Mouse (Mus musculus) CH12F3 (cell line): ENCODE measurements around the gene Cttnbp2nl.

Experiments
- in situ Hi-C: fragments of 300-500 bp; cut with MboI; formaldehyde crosslinking; loops from 2 replicates; pipeline ENCODE4 v1.14.3; 2020; ENCODE audit warnings: low sequenced_read_pairs

The Cttnbp2nl gene

GRCm38 (mm10) chr3:105018085-105018782 is 34.7 kb downstream of the Cttnbp2nl start:
- in situ Hi-C loops, result no loop called here

DNA sequence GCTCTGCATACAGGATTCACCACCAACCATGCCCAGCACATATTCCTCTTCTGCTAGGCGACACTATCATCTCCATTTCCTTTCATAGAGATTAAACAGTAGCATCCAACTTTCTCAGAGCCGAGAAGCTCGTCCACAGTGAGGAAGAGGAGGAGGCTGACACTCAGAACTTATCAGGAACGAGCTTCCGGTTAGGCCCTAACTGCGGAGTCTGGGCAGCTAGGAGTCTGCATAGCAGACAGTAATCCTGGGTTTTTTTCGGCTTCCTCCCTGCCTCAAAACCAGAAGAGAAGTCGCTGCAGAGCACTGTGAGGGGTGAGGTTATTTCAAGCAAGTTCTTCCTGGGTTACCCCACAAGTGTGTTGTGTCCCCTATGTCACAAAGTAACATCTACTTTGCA is 35.6 kb downstream of the Cttnbp2nl start:
- in situ Hi-C loops, result no loop called here

- in situ Hi-C loops, result no loop called here
These were observed 36.7 kb downstream of the Cttnbp2nl start for GRCm38 (mm10) chr3:105016204-105016603.

DNA sequence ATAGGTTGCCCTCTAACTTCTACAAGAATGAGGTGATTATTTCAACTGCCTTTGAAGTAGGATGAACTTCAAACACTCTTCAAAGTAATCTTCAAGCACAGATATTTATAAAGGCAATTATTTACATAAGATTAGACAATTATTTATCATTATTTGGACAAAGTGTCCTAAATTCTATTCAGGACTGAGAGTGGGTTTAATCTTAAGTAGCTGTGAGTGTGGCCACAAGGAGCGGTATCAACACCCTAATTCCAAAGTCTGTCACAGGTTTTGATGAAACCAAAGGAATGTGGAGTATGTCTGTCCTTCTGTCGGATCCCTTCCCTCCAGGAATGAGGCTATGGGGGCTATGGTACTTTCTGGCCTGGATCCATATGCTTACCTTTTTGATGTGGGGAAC is 38.0 kb downstream of the Cttnbp2nl start:
- in situ Hi-C loops, result no loop called here

DNA sequence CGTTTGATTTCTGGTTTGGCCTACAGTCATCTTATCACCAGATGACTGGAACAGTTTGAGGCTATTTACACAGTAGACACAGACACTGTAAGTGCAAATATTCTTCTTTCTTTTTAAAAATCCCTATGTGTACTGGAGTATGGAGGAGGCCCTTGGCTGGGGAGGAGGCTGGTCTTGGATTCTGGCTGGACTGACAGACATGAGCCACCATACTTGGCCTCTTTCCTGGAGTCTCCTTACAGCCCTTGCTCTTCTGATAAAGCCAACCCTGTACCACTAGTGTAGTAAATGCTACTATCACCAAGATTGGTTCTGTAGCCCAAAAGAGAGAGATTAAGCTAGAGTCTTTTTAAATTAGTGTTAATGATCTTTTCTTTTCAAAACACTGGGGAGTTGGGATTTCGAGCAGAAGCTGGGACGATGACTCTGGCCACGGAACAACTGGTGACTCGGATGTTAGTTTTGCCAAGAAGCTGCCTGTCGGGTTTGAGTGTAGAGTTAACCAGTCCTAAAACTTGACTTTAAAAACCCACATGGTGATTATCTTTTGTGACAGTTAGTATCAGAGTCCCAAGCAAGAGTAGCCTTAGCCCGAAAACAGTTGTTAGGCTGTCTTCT is 40.1 kb downstream of the Cttnbp2nl start:
- in situ Hi-C loops, result no loop called here

GRCm38 (mm10) chr3:105011883-105012282 is 41.1 kb downstream of the Cttnbp2nl start:
- in situ Hi-C loops, result no loop called here

DNA sequence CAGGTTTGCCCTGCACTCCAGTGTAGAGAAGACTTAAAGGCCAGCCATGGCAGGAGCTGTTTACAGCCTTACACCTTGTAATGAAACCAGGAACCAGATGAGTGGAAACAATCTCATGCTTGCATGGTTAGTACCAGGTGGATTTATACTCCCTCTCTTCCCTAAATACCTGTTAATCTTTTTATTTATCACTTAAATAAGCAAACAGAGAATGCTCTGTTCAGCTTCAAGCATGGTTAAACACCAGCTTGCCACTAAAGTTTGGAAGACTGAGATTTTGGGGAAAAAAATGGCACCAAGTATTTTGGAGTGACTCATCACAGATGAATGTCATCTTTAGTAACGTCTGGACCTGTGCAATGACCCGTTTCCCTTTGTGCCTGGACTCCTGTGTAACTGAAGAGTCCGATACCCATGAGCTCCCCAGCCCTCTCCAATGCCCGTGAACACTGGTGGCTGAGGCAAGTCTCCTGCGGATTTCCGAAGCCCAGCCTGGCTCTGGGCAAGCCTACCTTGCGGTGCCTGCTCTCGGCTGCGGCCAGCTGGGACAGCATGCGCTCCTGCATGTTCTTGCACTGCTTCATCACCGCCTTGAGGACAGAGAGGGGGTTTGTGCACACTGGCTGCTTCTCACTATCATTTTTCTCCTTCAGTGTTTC is 42.1 kb downstream of the Cttnbp2nl start:
- in situ Hi-C loops, result no loop called here

GRCm38 (mm10) chr3:105008070-105008469 is 44.9 kb downstream of the Cttnbp2nl start:
- in situ Hi-C loops, result no loop called here

DNA sequence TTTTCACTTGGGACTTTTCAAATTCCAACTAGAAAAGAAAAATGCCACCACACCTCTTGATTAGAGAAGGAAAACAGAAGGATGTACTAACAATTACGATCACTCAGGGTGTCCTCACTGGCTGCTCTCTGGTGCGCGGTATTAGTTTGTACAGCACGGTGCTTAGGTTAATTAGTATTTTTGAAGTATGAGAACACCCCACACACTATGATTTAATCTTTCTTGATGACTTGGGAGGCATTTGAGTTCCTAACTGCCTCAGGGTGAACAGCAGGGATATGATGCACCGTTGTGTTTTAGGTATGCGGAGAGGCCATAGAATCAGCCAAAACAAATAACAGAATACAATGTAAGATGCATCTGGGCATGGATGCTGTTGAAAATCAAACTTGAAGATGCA is 46.8 kb downstream of the Cttnbp2nl start:
- in situ Hi-C loops, result no loop called here

DNA sequence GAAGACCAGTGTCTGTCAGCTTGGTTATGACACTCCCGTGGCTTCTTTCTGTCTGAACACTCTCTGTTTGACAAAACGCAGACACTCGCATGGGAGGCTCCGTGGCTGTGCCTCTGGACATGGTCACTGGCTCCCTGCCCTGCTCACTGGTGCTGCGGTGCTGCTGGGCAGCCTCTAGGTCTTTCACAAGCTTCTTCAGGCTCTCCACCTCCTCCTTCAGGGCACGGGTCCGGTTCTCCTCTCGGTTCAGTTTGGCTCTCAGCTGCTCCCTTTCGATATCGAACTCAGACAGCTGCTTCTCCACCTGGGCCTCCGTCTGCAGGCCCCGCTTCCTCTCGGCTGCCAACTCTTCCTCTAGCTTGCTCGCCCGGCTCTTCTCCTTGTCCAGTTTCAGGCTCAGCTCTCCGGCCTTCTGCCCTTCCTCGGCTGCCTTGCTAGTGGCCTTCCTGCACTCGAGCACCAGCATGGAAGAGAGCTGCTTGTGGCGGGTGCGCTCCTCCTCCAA is 47.3 kb downstream of the Cttnbp2nl start:
- in situ Hi-C loops, result no loop called here

- in situ Hi-C loops, result no loop called here
These were observed 47.9 kb downstream of the Cttnbp2nl start for GRCm38 (mm10) chr3:105005011-105005410.

- in situ Hi-C loops, result no loop called here
These were observed 48.9 kb downstream of the Cttnbp2nl start for GRCm38 (mm10) chr3:105003960-105004463.

GRCm38 (mm10) chr3:105001374-105001773 is 51.6 kb downstream of the Cttnbp2nl start:
- in situ Hi-C loops, result no loop called here

DNA sequence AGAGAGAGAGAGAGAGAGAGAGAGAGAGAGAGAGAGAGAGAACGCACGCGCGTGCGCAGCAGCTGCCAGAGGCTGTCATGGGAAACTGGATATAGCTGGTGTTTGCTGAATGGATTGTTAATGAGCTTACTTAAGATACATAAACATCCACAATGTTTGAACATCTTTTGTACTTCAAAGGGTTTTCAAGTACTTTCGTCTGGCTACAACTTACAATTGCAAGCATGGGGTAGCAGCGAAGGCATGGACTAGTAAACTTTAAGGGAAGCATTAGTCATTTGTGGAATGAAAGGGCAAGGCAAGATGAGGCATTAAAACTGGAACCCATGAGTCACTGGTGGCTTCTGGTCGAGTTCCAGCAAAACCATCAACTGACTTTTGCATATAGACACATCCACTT is 52.4 kb downstream of the Cttnbp2nl start:
- in situ Hi-C loops, result no loop called here

DNA sequence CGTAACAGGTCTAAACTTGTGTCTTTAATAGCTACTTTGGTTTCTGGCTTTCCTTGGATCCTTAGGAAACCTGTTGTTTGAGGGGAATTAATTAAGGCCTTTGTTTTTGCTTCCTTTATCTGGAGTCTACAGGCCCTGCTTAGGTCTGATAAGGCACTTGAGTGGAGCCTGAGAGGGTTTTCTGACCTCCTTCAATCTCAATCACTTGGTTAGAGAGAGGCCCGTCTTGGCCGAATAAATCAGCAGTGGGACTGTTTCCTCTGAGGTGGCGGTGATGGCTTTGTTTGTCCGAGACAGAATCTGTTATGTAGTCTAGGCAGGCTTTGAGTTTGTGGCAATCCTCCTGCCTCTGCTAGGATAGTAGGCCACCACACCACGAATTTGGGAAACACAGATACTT is 55.4 kb downstream of the Cttnbp2nl start:
- in situ Hi-C loops, result loop anchor here (5.0 kb wide), 1 partner anchor 45 kb away; no protein-coding TSS in a partner anchor

DNA sequence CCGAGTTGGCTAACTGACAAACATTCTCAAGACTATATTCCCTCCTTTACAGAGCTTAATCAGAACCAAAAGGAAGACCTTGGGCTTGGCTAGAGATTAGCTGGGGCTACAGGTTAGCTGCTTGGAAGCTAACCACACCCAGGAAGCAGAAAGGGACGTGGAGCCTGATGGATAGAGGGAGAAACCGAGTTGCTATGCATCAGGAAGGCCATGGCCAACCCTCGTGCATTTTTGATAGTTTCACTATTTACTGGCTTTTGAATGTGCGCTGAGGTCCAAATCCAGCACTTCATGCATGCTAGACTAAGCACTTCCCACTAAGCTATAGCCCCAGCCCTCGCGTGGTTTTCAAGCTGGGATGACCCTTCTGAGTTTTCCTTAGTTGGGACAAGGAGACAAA is 57.2 kb downstream of the Cttnbp2nl start:
- in situ Hi-C loops, result loop anchor here (5.0 kb wide), 1 partner anchor 47 kb away; no protein-coding TSS in a partner anchor

DNA sequence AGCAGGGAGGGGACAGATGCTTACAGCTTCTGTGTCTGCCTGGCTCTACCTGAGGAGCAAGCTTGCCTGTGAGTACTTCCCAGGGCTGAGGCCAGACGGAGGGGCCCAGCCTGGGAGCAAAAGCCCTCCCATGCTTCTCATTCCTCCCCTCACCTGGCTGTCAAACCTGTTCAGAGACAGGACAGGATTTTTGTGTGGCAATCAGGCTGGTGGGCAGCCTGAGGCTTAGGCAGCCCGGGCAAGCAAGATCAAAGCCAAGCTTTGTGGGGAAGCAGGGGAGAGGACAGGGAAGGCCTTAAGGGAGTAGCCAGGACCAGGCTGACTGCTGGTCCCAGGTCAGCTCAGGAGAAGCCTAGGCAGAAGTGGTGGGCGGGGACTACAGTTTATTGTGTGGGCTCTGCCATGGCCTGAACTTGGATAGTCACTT is 58.5 kb downstream of the Cttnbp2nl start:
- in situ Hi-C loops, result loop anchor here (5.0 kb wide), 1 partner anchor 68 kb away; no protein-coding TSS in a partner anchor

- in situ Hi-C loops, result loop anchor here (5.0 kb wide), 1 partner anchor 69 kb away; no protein-coding TSS in a partner anchor
These were observed 59.1 kb downstream of the Cttnbp2nl start for GRCm38 (mm10) chr3:104993800-104994199.

GRCm38 (mm10) chr3:104992709-104993388 is 60.1 kb downstream of the Cttnbp2nl start:
- in situ Hi-C loops, result loop anchor here (5.0 kb wide), 1 partner anchor 69 kb away; no protein-coding TSS in a partner anchor

DNA sequence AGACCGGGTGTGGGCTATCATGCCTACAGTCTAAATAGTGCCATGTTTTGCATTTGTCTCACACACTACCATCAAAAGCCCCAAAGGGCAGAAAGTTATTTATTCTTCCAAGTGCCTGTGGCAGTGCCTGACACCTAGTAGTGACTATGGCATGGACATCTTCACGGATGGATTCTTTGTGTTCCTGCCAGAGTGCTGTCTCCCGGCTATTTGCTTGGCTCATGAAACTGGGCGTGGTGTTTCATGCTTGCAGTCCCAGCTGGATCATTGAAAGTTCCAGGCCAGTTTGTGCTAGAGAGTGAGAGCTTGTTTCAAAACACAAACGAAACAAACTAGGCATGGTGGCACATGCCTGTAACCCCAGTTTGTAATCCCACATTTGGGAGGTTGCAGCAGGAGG is 61.2 kb downstream of the Cttnbp2nl start:
- in situ Hi-C loops, result loop anchor here (5.0 kb wide), 1 partner anchor 71 kb away; no protein-coding TSS in a partner anchor

- in situ Hi-C loops, result no loop called here
These were observed 65.1 kb downstream of the Cttnbp2nl start for GRCm38 (mm10) chr3:104987884-104988283.
